Mouse (Mus musculus) stomach, postnatal 0 days (tissue): ENCODE results near the gene Eif5a.

Source experiments
- CTCF ChIP-seq: IDR thresholded peaks from 2 replicates; pipeline ENCODE4 v1.5.1; 2016; ENCODE audit warnings: antibody characterized with exemption, low read depth, mild to moderate bottlenecking, moderate library complexity
- EP300 ChIP-seq: optimal IDR thresholded peaks from 2 replicates; pipeline ENCODE3; 2016; ENCODE audit warnings: antibody characterized with exemption

DNA sequence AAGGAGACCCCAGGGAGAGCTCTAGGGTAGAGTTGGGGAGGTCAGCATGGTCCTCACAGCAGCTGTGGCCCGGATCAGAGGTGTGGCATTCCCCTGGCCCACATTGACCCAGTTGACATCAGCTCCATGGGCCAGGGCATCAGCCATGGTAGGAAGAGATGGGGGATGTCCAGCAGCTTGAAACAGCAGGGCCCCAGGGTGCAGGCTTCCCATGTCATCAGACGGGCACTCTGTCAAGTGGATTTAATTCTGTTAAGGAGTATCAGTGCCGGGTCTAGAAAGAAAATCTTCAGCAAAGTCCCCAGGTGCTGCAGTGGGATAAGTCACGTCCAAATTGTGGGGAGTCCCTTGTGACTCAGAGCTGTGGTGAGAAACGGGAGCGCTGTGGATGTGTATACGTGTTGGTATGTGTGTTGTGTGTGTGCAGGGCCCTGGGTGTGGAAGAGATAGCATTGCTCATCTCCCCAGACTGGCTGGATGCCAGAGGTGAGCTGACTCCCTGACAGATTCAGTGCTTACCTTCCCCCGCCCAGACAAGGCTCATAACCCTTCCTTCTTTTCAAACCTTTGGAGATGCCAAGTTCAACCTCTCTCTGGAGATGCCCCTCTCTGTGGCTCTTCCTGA is 38.1 kb downstream of the Eif5a start:
- TF ChIP-seq CTCF (no peak), EP300 (no peak)
